Mouse (Mus musculus) frontal cortex, postnatal 25 days (tissue): ENCODE data around the gene Gm128.
A peak's percentile ranks its signal among the peaks of the same experiment; 100 is the strongest.

ENCODE experiments used
- DNase-seq, 2 experiments: peaks; one replicate each; pipeline ENCODE4 v3.0.0; 2022; ENCODE audit warnings: low spot score in 2 of 2

Gene Gm128

DNA sequence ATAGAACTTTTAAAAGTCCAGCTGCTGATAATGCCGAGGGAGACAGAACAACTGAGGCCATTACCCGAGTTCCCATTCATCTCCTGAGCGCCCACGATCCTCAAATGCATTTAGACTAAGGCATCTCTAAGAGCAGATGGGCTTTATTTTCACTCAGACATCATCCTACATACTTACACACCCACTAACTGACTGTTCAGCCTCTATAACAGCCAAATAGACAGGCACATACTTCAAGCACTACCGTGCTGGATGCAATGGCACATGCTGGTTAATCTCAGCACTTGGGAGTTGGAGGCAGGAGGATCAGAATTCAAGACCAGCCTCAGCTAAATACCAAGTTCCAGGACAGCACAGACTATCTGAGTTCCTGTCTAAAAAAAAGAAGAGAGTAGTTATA, 28.4 kb upstream of the Gm128 start:
- DNase-seq, result no peak

DNA sequence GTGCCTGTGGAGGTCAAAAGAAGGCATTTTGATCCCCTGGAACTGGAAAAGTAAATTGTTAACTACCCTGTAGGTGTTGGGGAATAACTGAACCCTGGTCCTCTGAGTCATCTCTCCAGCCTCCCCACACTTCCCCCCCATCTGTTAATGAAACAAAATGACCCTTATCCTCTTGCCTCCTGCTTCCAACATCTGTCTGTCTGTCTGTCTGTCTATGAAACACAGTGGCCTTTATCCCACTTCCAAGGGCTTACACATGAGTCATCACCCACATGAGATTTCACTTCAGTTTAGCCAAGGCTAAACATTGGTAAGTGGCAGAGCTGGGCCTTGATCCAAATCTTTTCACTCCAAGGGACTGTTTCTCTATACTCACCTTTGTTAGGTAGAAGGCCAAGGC, 26.5 kb upstream of the Gm128 start:
- DNase-seq, result no peak

DNA sequence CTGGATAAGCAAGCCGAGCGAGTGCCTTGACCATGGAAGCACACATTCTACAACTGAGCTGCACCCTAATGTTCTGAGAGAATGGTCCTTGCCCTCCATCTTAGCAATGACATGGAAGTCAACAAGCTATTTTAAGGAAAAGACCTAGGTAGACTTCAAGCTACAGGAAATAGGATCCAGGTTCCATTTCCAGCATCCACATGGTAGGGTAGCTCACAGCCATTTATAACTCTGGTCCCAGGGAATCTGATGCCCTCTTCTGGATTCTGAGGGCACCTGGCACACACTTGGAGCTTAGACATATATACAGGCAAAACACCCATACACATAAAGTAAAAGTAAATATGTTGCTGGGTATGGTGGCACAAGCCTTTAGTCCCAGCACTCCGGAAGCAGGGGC, 24.7 kb upstream of the Gm128 start:
- no peak for DNase-seq

DNA sequence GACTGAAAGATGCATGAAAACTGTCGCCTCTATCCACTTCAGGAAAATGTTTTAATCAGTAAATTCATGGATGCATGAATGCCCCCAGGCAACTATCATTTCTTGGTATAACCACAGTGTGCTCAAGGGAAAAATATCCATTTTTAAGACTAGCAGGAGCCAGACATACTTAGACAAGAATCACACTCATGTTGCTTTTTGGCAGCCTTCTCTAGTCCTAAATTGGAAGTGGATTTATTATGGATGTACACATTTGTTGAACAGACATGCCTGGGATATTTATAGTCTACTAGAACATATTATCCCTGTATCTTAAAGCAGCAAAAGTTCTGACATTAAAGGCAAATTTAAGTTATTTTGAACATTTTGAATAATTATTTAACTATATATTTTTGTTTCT, 23.3 kb upstream of the Gm128 start:
- no peak for DNase-seq

DNA sequence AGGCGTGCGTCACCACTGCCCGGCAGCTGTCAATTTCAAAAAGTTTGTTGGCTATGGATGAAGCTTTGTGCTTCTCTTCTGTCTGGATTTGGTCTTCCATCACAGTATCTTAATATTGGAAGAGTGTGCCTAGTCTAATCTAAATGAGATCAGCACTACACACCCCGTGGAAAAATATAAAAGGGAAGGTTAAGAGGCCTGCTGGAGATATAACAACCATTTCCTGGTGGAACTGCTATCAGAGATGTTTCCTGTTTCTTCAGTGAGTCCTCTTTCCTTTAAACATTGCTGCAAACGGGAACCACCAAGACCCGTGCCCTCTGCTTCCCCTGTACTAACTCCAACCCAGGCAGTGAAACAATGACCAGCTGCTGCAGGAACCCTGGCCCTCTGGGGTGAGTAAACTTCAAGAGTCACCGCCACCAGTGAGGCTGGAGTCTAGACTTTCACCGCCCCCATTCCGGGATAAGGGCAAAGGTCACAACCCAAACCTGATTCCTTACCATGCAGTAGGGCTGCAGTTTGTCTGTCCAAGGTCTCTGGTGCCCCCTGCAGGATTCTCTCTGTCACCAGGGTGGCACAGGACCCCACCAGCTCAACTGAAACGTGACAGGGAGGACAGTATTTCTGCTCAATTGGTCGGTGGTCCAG, 21.8 kb upstream of the Gm128 start:
- DNase-seq, result peak; percentile 37 to 47

DNA sequence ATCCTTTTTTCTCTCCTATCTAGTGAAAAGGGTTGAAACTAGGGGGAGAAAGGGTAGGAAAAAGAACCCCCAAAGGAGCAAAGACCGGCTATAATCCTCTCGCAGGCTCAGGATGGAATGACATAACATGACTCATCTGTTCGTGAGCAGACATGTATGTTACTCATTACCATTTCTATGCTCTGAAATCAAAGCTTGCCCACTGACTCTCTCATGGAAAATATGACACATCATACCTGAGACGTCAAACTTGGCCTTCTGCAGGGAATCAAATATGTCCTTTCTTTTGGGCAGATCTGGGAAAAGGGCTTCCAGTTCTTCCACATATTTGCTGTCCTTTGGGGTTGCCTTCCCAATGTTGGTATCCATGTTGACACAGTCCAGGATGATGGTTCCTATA, 20.6 kb upstream of the Gm128 start:
- DNase-seq, result no peak

DNA sequence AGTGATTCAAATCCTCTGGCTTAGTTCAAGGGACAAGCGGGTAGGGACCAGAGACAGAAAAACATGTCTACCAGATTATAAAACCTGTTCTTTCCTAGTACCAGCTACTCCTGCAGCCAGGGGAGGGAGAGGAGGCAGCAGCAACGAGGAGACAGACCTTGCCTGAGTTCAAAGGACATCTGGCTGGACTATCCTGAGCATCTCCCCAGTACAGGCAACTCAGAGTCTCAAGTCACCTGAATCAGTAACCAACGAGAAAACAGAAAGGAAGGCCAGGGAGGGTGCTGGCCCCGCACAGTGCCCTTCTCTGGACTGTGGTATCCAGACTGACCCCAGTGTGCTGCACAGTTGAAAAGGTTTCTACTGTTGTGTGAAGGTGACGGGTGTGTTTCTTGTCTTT, 15.5 kb upstream of the Gm128 start:
- DNase-seq, result no peak

DNA sequence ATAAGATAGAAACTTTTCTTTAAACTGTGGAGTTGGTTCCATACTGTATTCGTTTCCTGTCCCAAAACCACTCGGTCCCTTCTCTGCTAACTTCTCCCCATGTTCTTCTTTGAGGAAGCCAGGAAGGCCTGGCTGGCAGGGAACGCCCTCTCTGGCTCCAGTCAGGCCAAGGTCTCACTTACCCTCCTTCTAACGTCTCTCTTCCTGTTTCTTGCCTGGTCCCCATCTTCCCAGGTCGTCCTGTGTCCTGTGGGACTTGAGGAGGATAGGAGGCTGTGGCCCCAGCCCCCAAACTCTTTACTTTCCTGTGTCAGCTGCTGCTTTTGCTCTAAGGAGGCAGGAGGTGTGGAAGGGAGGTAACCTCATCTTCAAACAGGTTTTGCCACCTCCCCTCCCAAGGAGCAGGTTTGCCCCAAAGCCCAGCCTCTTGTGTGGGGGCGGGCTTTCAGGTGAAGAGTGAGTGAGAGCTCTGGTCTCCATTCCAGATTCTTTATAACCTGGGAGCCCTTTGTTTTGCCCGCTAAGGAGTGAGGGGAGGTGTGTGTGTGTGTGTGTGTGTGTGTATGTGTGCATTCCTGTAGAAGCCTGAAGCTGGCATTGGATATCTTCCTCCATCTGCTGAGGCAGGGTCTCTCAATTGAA, 9.5 kb upstream of the Gm128 start, which contains the start of gene Bnipl:
TSS of gene Bnipl (minus strand) at position 411 of the 642 bp plus-strand sequence.
- DNase-seq, result no peak

DNA sequence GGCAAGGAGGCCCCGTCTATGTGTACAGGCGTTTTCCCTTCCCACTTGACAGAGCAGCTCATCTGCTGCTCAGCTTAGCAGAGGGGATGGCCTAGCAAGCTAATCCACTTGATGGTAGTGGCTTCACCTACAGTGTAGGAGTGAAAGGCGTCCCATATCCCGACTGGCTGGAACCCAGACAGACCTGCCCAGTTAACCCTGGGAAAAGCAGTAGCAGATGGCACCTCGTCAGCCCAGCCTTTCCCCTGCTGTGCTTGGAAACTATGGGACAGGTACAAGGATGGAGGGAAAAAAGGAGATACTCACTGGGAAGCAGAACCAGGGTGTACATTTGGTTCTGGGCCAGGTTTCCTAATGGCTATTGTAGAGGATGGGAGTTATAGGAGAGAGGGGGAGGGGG, 9.0 kb upstream of the Gm128 start:
- no peak for DNase-seq

DNA sequence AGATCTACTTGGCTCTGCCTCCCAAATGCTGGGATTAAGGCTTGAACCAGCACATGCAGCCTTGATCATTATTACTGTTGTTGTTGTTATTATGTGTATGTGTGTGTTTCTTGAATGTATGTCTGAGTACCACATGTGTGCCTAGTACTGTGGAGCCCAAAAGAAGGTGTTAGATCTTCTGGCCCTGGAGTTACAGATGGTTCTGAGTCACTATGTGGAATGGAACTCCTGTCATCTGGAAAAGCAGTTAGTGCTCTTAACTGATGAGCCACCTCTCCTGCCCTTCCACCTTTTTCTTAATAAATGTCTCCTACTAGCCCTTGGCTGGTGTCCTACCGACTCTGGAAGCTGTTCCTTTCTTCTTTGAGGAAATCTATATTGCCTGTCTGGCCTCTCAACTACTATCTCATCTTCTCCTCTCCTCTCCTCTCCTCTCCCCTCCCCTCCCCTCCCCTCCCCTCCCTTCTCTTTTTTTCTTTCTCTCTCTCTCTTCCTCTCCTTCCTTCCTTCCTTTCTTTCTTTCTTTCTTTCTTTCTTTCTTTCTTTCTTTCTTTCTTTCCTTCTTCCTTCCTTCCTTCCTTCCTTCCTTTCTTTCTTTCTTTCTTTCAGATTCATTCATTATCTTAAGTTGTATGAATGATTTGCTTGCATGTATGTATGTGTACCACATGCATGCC, 6.4 kb upstream of the Gm128 start:
- no peak for DNase-seq

DNA sequence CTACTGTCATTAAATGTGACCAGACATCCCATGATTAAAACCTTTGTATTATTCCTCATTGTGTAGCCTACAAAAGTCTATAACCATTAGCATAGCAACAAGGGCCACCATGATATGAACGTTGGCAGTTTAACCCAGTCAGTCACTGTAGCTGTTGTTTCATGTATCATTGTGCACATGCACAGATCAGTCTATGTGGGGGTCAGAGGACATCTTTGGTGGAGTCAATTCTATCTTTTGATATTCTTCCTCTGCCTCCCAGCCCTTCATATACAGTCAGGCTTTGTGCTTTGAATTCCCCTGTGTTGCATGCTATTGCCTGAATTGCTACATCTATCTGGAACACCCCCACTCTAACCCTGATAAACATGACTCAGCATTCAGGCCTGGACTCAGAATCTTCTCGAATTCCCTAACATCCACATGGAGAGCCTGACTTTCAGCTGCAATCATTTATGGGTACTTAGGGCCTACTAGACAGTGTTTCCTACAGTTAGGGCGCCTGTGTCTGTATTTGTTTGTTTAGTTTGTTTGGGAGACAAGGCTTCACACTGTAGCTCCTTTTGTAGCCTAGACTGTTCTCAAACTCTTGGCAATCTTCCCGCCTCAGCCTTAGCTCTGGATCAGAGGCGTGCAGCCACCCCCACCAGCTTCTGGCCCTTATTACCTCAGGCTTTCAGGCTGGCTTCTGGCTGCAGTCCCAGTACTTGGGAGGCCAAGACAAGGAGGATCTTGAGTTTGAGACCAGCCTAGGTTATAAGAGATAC, 5.2 kb upstream of the Gm128 start:
- DNase-seq, result peak in 1 of 2 experiments; percentile 43

DNA sequence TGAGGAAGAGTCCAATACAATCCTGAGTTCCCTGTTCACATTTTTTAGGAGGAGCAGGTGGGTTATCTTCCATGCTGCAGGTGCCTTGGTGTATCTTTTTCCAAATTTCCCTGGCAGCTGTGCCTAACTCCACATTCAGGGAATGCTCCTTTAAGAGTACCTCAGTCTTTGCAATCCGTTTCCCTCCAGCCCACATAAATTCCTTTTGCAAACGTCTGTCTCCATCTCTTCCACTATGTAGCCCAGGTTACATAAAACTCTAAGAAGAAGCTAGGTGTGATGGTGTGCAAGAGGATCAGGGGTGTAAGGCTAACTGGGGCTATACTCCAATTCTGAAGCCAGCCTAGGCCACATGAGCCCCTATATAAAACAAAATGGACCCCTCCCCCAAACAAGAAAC, 1.7 kb upstream of the Gm128 start:
- no peak for DNase-seq

DNA sequence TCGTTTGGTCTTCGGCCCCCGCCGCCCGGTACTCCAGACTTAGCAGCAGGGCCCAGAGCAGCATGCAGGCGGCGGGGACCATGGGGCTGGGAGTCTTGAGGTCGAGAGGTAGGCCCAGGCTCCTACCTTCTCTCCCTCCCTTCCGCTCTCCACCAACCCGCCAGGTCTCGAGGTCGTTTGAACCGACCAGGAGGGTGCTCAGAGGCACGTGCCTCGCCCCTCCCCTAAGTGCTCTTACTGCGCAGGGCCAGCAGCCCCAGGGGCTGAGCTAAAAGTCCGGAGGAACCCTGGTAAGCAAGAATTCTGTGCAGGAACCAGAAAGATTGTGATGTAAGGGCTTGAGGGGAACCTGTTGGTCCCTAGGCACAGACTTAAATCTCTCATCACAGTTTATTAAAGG, 498 bp downstream of the Gm128 start:
- no peak for DNase-seq

DNA sequence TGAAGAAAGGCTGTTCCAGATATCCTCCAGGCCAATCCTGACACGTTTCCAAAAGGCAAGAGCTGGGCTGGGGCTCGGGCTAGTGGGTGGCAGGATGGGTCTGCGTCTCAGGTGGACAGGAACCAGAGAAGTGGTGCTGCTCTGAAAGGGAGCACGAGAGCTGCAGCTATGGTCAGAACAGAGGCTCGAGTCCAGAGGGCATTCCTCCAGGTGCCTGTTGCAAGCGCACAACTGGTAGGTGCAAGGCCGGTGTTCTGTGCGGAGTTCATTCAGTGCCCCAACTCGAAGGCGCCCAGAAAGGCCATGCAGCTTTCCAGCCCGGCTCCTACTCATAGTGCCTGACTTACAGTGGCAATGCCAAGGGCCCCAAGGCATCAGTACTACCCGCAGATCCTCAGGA, 1.4 kb downstream of the Gm128 start:
- DNase-seq, result no peak

DNA sequence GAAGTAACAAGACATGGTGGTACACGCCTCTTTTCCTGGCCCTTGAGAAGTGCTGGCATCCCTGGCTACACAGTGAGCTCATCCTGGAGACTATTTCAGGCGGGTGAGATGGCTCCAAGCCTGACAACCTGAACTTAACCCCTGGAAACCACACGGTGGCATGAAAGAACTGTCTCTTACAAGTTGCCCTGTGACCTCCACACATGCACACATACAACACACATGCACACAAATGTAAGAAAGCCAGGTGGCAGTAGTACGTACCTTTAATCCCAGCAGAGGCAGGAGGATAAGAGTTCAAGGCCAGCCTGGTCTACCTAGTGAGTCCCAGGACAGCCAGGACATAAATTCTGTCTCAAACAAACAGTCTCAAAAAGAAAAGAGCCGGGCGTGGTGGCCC, 2.4 kb downstream of the Gm128 start:
- no peak for DNase-seq

DNA sequence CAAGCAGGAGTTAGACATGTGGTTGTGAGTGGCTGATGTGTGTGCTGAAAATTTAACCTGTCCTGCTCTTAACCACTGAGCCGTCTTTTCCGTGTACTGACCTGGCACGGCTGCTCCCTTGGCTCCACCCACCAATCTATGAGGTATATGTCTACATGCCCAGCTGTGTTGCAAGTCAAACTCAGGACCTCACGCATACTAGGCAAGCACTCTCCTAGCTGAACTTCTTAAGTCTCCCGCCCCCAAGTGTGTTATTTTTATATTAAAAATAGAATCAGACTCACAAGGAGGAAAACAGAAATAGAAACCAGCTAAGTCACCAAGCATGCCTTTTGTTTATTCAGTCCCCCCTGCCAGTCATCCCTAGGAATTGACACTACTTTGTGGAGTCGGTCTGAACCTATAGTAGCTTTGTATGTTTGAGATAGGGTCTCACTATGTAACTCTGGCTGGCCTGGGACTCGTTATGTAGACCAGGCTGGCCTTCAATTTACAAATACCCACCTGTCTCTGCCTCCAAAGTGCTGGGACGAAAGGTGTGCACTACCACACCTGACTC, 3.8 kb downstream of the Gm128 start:
- DNase-seq, result no peak

DNA sequence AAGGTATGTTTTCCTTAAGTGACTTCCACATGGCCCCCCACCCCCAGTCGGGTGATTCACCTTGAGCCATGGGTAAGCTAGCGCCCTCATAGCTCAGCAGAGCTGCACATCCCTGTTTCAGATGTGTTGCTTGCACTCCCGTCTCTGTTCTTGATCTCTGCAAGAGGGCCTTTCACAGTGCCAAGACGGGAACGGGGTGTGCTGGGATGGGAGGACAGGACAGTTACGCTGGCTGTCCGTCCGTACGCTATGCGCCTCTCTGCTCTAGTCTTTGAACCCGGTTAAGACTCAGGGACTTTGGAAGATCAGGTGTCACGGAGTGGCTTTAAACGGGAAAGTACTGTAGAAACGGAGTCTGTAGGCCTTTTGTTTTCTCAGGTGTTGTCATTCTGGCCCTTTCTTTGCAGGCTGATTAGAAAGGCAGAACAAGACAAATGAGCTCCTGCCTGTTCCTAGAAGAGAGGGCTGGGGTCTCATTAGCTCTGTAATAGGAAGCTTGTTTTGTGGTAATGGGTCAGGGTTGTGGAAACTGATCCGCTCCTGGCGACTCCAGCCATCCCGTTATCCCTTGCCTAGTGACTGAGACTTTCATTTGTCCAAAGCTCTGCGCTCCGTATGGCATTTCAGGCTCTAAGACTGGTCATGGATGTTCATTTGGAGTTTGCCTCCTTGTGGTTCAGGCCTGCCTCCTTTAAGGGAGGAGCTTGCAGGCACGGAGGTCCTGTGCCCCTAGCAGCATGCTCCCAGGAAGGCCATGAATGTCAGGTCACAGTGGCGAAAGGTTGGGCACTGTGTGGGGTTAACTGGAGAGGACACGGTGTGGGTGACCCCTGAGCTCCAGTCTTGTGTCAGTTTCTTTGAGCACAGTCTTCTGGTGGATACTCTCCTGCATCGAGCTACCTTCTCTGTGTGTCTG, 5.8 kb downstream of the Gm128 start:
- DNase-seq, result no peak

DNA sequence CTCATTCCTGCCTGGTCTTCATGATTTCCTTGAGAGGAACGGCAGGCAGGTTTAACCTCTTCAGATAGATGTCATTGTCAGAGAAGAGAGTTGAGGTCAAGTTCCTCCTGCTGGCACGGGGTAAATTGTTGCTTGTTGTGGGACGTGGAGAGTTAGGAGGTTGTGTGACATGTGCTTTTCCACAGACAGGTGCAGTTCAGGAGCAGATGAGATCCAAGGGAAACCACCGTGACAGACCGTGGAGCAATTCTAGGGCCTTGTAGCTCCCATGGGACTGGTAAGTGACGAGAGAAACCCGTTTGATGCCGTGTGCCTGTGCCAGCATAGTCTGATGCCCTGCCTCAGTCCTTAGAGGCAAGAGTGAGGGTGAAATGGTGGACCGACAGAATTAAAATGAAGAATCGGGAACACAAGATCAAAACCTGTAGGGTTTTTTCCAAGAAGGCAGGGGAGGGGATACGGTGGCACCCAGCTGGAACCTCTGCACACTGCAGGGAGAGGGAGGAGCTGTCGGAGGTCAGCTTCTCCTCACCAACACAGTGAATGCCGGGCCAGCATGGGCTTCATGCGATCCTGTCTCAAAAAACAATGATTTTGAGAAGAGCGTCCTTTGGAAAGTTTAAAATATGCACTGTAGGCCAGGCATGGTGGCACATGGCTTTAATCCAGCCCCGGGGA, 8.0 kb downstream of the Gm128 start:
- no peak for DNase-seq

DNA sequence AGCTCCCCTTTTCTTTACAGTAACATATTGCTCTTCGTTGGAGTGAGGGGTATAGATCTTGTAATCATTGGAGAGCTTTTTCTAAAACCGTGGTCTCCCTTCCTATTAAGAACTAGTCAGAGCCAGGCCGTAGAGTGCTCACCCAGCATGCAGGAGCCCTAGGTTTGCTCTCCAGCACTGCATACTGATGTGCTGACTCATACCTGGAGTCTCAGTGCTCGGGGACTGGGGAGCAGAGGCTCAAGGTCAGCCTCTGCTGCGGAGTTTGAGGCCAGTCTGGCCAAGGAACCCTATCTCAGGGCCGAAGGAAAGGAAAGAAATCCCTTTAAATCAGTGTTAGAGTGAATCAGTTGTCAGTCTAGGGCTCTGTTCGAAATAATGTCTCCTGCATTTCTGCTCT, 8.6 kb downstream of the Gm128 start:
- DNase-seq, result no peak
